Comparison of ENCODE assay signal across 11 mouse cellular contexts in genomic region chr19:25574981-25575814, GRCm38 (mm10). TPM values are rescaled to one million over a fixed set of nuclear protein-coding genes. Genes with fewer than 3 reads are reported as not detected.
A peak's percentile ranks its signal among the peaks of the same experiment; 100 is the strongest.
DNase-seq lines count a peak whose midpoint lies in the region; ATAC-seq and TF ChIP-seq lines count a peak whose summit lies in the region.
"Had no signal": no experiment of that assay in that cellular context is flagged by ENCODE, and none has a peak within 500 bp of the region (broad histone marks: within the 10 kb centered on the region; RNA-seq: fewer than 3 reads in every experiment).

No protein-coding gene starts in this region.

- 11% methylated on average over 17 of the region's 17 CpGs for WGBS in kidney, postnatal 0 days
- WGBS in embryonic facial prominence, embryonic 11.5 days = 3% methylated on average over 17 of the region's 17 CpGs
- 4% methylated on average over 17 of the region's 17 CpGs for WGBS in intestine, embryonic 15.5 days
- whole genome bisulfite sequencing in neural tube, embryonic 13.5 days = 8% methylated on average over 17 of the region's 17 CpGs

- H3K4me3 ChIP-seq in kidney, postnatal 0 days (replicated peaks; ENCODE audit: low read depth, low read length) = no peak overlapping the region
- no peak overlapping the region for H3K4me3 ChIP-seq in embryonic facial prominence, embryonic 11.5 days (ENCODE audit: low read depth, low read length)
- no peak overlapping the region for H3K4me3 ChIP-seq in intestine, embryonic 15.5 days (replicated peaks)
- H3K4me3 ChIP-seq in neural tube, embryonic 13.5 days = no peak overlapping the region

- H3K4me1 ChIP-seq in kidney, postnatal 0 days (replicated peaks; ENCODE audit: insufficient read depth, low read length) = no peaks in the 10 kb centered on the region
- no peaks in the 10 kb centered on the region for H3K4me1 ChIP-seq in embryonic facial prominence, embryonic 11.5 days (ENCODE audit: control insufficient read depth, insufficient read depth, low read length)
- H3K4me1 ChIP-seq in intestine, embryonic 15.5 days (replicated peaks) = peaks cover 11% of the 10 kb centered on the region; the same call in 1 of the 2 replicates
- H3K4me1 ChIP-seq in neural tube, embryonic 13.5 days (replicated peaks) = peaks cover 15% of the 10 kb centered on the region; the same call in 1 of the 2 replicates

- no peak for ATAC-seq in kidney, postnatal 0 days (replicated peaks; ENCODE audit: low FRiP score, low read depth)
- ATAC-seq in embryonic facial prominence, embryonic 11.5 days (replicated peaks; ENCODE audit: insufficient number of reproducible peaks, low FRiP score, low TSS enrichment, low read depth) = no peak
- ATAC-seq in intestine, embryonic 15.5 days = peak; percentile 73
- peak; percentile 47; the same call in 1 of the 2 replicates for ATAC-seq in neural tube, embryonic 13.5 days (ENCODE audit: low read depth)

- no peak overlapping the region for H3K27ac ChIP-seq in kidney, postnatal 0 days
- H3K27ac ChIP-seq in embryonic facial prominence, embryonic 11.5 days (replicated peaks; ENCODE audit: low read depth, low read length) = no peak overlapping the region
- H3K27ac ChIP-seq in intestine, embryonic 15.5 days = no peak overlapping the region
- H3K27ac ChIP-seq in neural tube, embryonic 13.5 days (replicated peaks) = no peak overlapping the region

- H3K36me3 ChIP-seq in kidney, postnatal 0 days (ENCODE audit: insufficient read depth, low read length) = no peaks in the 10 kb centered on the region
- H3K36me3 ChIP-seq in embryonic facial prominence, embryonic 11.5 days (replicated peaks; ENCODE audit: control insufficient read depth, insufficient read depth, low read depth, low read length) = no peaks in the 10 kb centered on the region
- no peaks in the 10 kb centered on the region for H3K36me3 ChIP-seq in intestine, embryonic 15.5 days
- H3K36me3 ChIP-seq in neural tube, embryonic 13.5 days = no peaks in the 10 kb centered on the region

- no peak overlapping the region for H3K9ac ChIP-seq in kidney, postnatal 0 days (ENCODE audit: low read depth, low read length)
- no peak overlapping the region for H3K9ac ChIP-seq in embryonic facial prominence, embryonic 11.5 days (replicated peaks; ENCODE audit: low read length)
- H3K9ac ChIP-seq in intestine, embryonic 15.5 days = no peak overlapping the region
- 0 out of 2 replicates have a peak overlapping the region, but pooled peaks have one; percentile 9 for H3K9ac ChIP-seq in neural tube, embryonic 13.5 days

- TF ChIP-seq CTCF in kidney, postnatal 0 days (IDR thresholded peaks at IDR 0.05; ENCODE audit: low read depth) = no peak

- H3K9me3 ChIP-seq in kidney, postnatal 0 days (replicated peaks; ENCODE audit: low read length) = no peaks in the 10 kb centered on the region
- H3K9me3 ChIP-seq in embryonic facial prominence, embryonic 11.5 days (replicated peaks; ENCODE audit: control insufficient read depth, low read length) = no peaks in the 10 kb centered on the region
- H3K9me3 ChIP-seq in intestine, embryonic 15.5 days = no peaks in the 10 kb centered on the region
- no peaks in the 10 kb centered on the region for H3K9me3 ChIP-seq in neural tube, embryonic 13.5 days

- peak; percentile 38 for DNase-seq in kidney, postnatal 0 days (ENCODE audit: low spot score)
- DNase-seq in kidney, postnatal 36 days = no peak
- DNase-seq in embryonic facial prominence, embryonic 11.5 days (ENCODE audit: low spot score) = peak; percentile 43
- no peak for DNase-seq in adrenal gland, adult 18-20 months (ENCODE audit: low spot score in 2 of 2)
- no peak for DNase-seq in thymus, postnatal 14 days
- DNase-seq in right cerebral cortex, postnatal 36 days (ENCODE audit: low spot score in 2 of 2) = no peak
- DNase-seq: right cerebral cortex, postnatal 4 days had no signal

- H3K27me3 ChIP-seq in kidney, postnatal 0 days (ENCODE audit: insufficient read depth, low read length) = peaks cover 36% of the 10 kb centered on the region
- peaks cover 9% of the 10 kb centered on the region for H3K27me3 ChIP-seq in embryonic facial prominence, embryonic 11.5 days (ENCODE audit: control insufficient read depth, insufficient read depth, low read length)
- H3K27me3 ChIP-seq in intestine, embryonic 15.5 days (replicated peaks) = 0 out of 2 replicates have a peak, but pooled peaks cover 4% of the 10 kb centered on the region
- peaks cover 68% of the 10 kb centered on the region for H3K27me3 ChIP-seq in neural tube, embryonic 13.5 days

- 0 out of 2 replicates have a peak overlapping the region, but pooled peaks have one; percentile 3 for H3K4me2 ChIP-seq in kidney, postnatal 0 days (ENCODE audit: low read length)
- H3K4me2 ChIP-seq in embryonic facial prominence, embryonic 11.5 days (ENCODE audit: low read depth, low read length) = no peak overlapping the region
- H3K4me2 ChIP-seq in intestine, embryonic 15.5 days (replicated peaks) = peak overlapping the region; percentile 45
- peak overlapping the region; percentile 15 for H3K4me2 ChIP-seq in neural tube, embryonic 13.5 days

RNA-seq across cellular contexts. Expression of gene Dmrt3, which starts 34.9 kb away (rescaled TPM):
- polyA plus RNA-seq in kidney, postnatal 0 days (2015; fragmentation: Nextera tagmentation; extraction: Ambion mirVana) = 0.04 TPM in 1 of 2 replicates, not detected in the other
- polyA plus RNA-seq in embryonic facial prominence, embryonic 11.5 days (2014; fragmentation: Nextera tagmentation; extraction: Ambion mirVana) = 1.6 and 2.9 TPM in 2 replicates
- 0.30 and 0.41 TPM in 2 replicates for polyA plus RNA-seq in intestine, embryonic 15.5 days (2015; fragmentation: Nextera tagmentation; extraction: Ambion mirVana)
- 2.0 and 2.7 TPM in 2 replicates for polyA plus RNA-seq in neural tube, embryonic 13.5 days (2015; fragmentation: Nextera tagmentation; extraction: Ambion mirVana)
- total RNA-seq in adrenal gland, adult 18-20 months (2021) = not detected
- total RNA-seq: hematopoietic stem cell, adult 5-6 weeks; monocyte, adult 5-6 weeks had no signal

Comparison
In these comparisons a context has a peak if more than half of its experiments do, and no peak if none do; other contexts are left out.
1. DNase-seq: peak in kidney, postnatal 0 days (single experiment) and embryonic facial prominence, embryonic 11.5 days (single experiment); none in kidney, postnatal 36 days (0 of 2), adrenal gland, adult 18-20 months (0 of 2), thymus, postnatal 14 days (single experiment) and right cerebral cortex, postnatal 36 days (0 of 2).
2. ATAC-seq: peak in intestine, embryonic 15.5 days (single experiment) and neural tube, embryonic 13.5 days (single experiment); none in kidney, postnatal 0 days (single experiment) and embryonic facial prominence, embryonic 11.5 days (single experiment).